Mouse (Mus musculus) hindbrain, embryonic 14.5 days (tissue): ENCODE data around the gene Myt1l. TPM values are rescaled to one million over a fixed set of nuclear protein-coding genes. Genes with fewer than 3 reads are reported as not detected.
A peak's percentile ranks its signal among the peaks of the same experiment; 100 is the strongest.

Experiments
- ATAC-seq: fragments of 200-750 bp; cut with Nextera tagmentation; 2 replicates; pipeline ENCODE4 v1.8.0; 2017; ENCODE audit warnings: moderate number of reproducible peaks, mild to moderate bottlenecking, moderate TSS enrichment, moderate library complexity; ENCODE audit not compliant: low FRiP score
- DNase-seq: peaks from one replicate; pipeline ENCODE4 v3.0.0-alpha.2; 2015; ENCODE audit warnings: low spot score
- H3K27ac ChIP-seq: fragments of 300-500 bp; sonication (generic); 2 replicates; pipeline ENCODE4 v1.5.1; 2014; ENCODE audit warnings: mild to moderate bottlenecking, moderate library complexity
- H3K27me3 ChIP-seq: fragments of 300-500 bp; sonication (generic); 2 replicates; pipeline ENCODE4 v1.6.1; 2014; ENCODE audit warnings: mild to moderate bottlenecking, low read length, mixed read lengths; ENCODE audit not compliant: control insufficient read depth, insufficient read depth
- H3K36me3 ChIP-seq: fragments of 300-500 bp; sonication (generic); replicated peaks from 2 replicates; pipeline ENCODE4 v1.6.1; 2014; ENCODE audit not compliant: control insufficient read depth, insufficient read depth
- H3K4me1 ChIP-seq: fragments of 300-500 bp; sonication (generic); replicated peaks from 2 replicates; pipeline ENCODE4 v1.6.1; 2014; ENCODE audit warnings: antibody characterized with exemption, low read length, mixed read lengths; ENCODE audit not compliant: control insufficient read depth, insufficient read depth
- H3K4me2 ChIP-seq: fragments of 300-500 bp; sonication (generic); replicated peaks from 2 replicates; pipeline ENCODE4 v1.6.1; 2014; ENCODE audit warnings: mild to moderate bottlenecking, moderate library complexity
- H3K4me3 ChIP-seq: fragments of 300-500 bp; sonication (generic); replicated peaks from 2 replicates; pipeline ENCODE4 v1.5.1; 2014; ENCODE audit warnings: mild to moderate bottlenecking, low read length
- H3K9ac ChIP-seq: fragments of 300-500 bp; sonication (generic); 2 replicates; pipeline ENCODE4 v1.6.1; 2014
- H3K9me3 ChIP-seq: fragments of 300-500 bp; sonication (generic); 2 replicates; pipeline ENCODE4 v1.6.1; 2016; ENCODE audit warnings: low read length; ENCODE audit not compliant: control insufficient read depth
- WGBS: fragments of 180-500 bp; shearing (Covaris S2); extraction: QIAGEN DNeasy Blood & Tissue Kit; methylation state at CpG from one replicate; pipeline ENCODE4 v1.1.7; 2014; 5-methylcytosine and 5-hydroxymethylcytosine counted together
- polyA plus RNA-seq: library from polyadenylated mRNA; unstranded; fragments of >200 nt; fragmentation: Nextera tagmentation; extraction: Ambion mirVana; gene quantifications from 2 replicates; pipeline ENCODE4 v1.2.1, GENCODE M21; 2014

Myt1l gene
- polyA plus RNA-seq, 1 experiment from 2014 or later, result 202 TPM

DNA sequence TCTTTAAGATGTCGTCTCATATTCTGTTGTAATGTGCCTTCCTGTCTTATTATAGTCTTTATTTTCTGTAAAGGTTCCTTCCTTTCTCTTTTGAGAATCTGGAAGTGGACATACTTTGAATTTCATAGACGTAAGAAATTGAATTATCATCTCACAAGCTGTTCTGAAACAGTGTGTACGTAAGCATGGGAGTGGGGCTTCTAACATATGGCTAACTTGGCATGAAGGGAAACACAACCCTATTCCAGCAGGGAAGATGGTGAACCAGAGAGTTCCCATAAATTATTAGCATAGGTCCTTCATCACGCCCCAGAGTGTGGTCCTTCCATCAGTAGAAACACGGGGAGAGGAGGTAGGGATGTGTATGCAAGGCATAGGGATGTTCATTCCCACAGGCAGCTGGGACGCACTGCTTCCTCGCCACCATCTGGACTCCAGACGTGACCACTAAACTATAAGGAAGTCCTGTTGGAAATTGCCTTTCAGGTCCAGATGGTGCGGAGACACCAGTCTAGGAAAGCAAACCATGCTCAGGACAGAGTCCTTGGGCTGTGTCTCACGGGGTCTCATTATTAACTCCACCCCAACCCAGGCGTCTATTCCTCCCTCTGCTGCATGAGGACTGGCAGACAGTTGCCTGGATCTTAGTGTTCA is 111.5 kb downstream of the Myt1l start:
- H3K27me3 ChIP-seq, result no peaks in the 10 kb centered on the region
- peak; percentile 41; the same call in 1 of the 2 replicates for ATAC-seq
- no peak overlapping the region for H3K4me3 ChIP-seq
- no peak overlapping the region for H3K4me2 ChIP-seq
- peaks cover 3% of the 10 kb centered on the region; the same call in 1 of the 2 replicates for H3K36me3 ChIP-seq
- no peaks in the 10 kb centered on the region for H3K9me3 ChIP-seq
- H3K9ac ChIP-seq, result no peak overlapping the region
- peak overlapping the region; percentile 48; the same call in 1 of the 2 replicates for H3K27ac ChIP-seq
- DNase-seq, result no peak
- H3K4me1 ChIP-seq, result peaks cover 35% of the 10 kb centered on the region
- 41% methylated on average over 11 of the region's 11 CpGs for WGBS

DNA sequence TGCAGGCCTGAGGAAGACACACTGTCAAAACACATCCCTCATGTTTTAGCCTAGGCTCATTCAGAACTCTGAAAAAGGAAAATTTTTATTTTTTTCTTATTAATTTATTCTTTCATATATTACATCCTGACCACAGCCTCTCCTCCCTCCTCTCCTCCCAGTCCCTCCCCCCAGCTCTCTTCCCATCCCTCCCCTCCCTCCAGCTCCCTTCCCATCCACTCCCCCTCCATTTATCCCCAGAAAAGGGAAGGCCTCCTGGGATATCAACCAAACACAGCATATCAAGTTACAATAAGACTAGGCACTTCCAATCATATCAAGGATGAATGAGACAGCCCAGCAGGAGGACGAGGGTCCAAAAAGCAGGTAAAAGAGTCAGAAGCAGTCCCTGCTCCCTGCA is 112.0 kb downstream of the Myt1l start:
- no peak for DNase-seq
- Histone ChIP-seq H3K9ac (no peak overlapping the region), H3K27ac (peak overlapping the region; percentile 58; the same call in 1 of the 2 replicates), H3K4me2 (no peak overlapping the region), H3K27me3 (no peaks in the 10 kb centered on the region), H3K4me1 (peaks cover 35% of the 10 kb centered on the region), H3K4me3 (no peak overlapping the region), H3K36me3 (peaks cover 8% of the 10 kb centered on the region; the same call in 1 of the 2 replicates), H3K9me3 (no peaks in the 10 kb centered on the region)
- 38% methylated on average over 1 of the region's 1 CpGs for WGBS
- ATAC-seq, result no peak

DNA sequence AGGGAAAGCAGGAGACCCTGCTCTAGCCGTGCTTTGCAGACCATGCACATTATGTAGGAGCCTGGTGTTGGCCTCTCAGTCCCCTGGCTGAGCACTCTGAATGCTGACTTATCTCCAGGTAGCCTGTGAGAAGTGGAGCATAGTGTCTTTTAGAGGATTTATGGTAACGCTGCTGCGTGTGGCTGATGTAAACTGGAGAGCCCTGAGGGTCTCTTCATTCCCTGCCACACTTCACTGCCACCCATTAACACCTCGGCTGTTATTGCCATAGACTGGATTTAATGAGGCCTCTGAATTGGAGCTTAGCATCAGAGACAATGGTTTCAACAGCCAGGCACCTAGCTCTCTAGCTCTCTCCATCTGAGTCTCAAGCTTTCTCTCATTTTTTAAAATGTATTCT is 114.7 kb downstream of the Myt1l start:
- peak; percentile 44 for DNase-seq
- peak overlapping the region; percentile 31 for H3K9ac ChIP-seq

GRCm38 (mm10) chr12:29644091-29644490 is 115.9 kb downstream of the Myt1l start:
- Histone ChIP-seq H3K4me3 (no peak overlapping the region), H3K36me3 (peaks cover 22% of the 10 kb centered on the region; the same call in 1 of the 2 replicates), H3K27ac (peak overlapping the region; percentile 78), H3K9me3 (no peaks in the 10 kb centered on the region), H3K27me3 (no peaks in the 10 kb centered on the region), H3K4me2 (no peak overlapping the region), H3K4me1 (peaks cover 33% of the 10 kb centered on the region), H3K9ac (no peak overlapping the region)
- WGBS, result 74% methylated on average over 4 of the region's 4 CpGs
- no peak for ATAC-seq
- no peak for DNase-seq

More for the DNA sequence above, 114.7 kb downstream of the Myt1l start:
- 13% methylated on average over 4 of the region's 4 CpGs for WGBS
- H3K4me1 ChIP-seq, result peaks cover 35% of the 10 kb centered on the region
- peak overlapping the region; percentile 78 for H3K27ac ChIP-seq
- no peaks in the 10 kb centered on the region for H3K9me3 ChIP-seq
- H3K36me3 ChIP-seq, result peaks cover 22% of the 10 kb centered on the region; the same call in 1 of the 2 replicates
- no peaks in the 10 kb centered on the region for H3K27me3 ChIP-seq
- peak; percentile 81 for ATAC-seq
- no peak overlapping the region for H3K4me2 ChIP-seq
- no peak overlapping the region for H3K4me3 ChIP-seq

DNA sequence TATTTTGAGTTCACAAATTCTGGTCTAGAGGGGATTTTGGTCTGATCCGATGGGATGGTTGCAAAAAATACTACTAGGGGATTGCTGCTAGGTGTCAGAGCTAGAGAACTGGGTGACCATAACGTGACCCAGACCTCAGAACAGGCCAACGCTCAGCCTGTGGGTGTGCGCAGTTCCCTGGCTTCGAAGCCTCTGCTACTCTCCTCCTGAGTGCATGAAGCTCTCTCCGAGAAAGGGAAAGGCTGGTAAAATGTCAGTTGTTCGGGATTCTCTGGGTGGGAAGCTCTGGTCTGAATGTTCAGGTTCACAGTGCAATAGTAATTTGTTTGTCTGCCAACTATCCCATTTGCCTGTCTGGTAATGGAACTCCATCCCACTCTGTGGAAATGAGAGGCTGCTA is 116.5 kb downstream of the Myt1l start:
- Histone ChIP-seq H3K27me3 (no peaks in the 10 kb centered on the region), H3K9me3 (no peaks in the 10 kb centered on the region), H3K36me3 (peaks cover 22% of the 10 kb centered on the region; the same call in 1 of the 2 replicates), H3K4me1 (peaks cover 33% of the 10 kb centered on the region), H3K9ac (no peak overlapping the region), H3K27ac (peak overlapping the region; percentile 29; the same call in 1 of the 2 replicates), H3K4me2 (no peak overlapping the region), H3K4me3 (no peak overlapping the region)
- ATAC-seq (no peak), DNase-seq (no peak)
- WGBS, result 90% methylated on average over 7 of the region's 7 CpGs

DNA sequence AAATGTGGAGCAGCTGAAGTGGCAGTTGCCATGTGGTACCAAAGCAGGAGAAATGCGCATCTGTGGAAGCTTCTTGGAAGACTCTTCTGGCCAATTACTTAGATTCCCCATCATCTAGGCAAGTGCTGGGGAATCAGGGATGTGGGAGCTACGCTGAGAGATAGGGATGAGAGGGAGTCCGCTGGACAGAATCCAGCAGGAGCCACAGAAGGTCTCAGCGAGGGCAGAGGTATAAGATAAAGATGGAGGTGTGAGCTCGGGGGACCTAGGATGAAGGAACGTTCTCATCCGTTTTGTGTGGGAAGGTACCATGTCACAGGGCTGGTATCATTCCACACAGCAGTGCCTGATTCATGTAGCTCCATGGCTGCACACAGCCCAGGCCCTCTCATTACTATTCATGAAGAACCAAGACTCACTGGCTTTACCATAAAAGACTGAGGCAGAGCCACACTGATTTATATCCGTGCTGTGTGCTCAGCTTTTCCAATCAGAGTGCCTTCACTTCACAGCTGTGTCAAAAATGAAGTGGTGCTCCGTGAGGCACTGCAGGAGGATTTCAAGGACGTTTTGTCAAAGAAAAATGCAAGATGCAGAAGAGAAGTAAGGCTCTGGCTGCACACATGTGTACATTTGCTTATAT is 121.4 kb downstream of the Myt1l start:
- H3K4me3 ChIP-seq, result no peak overlapping the region

DNA sequence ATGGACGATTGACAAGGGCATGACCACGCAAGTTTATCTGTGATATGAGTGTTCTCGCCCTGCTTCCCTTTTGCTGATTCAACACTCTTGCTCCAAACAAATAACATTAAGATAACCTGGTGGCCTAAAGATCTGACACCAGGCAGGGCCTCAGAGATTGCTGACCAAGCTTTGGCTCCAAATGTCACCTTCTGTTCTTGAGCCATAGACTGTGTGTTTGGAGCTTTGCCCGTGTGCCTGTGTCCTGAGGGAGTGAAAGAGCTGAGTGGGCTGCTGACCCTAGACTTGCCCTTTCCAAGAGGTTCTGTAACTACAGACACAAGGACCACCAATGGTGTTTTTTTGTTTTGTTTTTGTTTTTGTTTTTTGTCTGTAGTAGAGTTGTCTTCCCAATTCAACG is 124.3 kb downstream of the Myt1l start:
- ATAC-seq, result no peak

More for the DNA sequence above, 121.4 kb downstream of the Myt1l start:
- 44% methylated on average over 10 of the region's 10 CpGs for WGBS
- H3K36me3 ChIP-seq, result peaks cover 19% of the 10 kb centered on the region; the same call in 1 of the 2 replicates
- ATAC-seq (peak; percentile 59; the same call in 1 of the 2 replicates), DNase-seq (no peak)
- peaks cover 22% of the 10 kb centered on the region for H3K4me1 ChIP-seq
- no peak overlapping the region for H3K9ac ChIP-seq
- H3K4me2 ChIP-seq, result no peak overlapping the region
- H3K9me3 ChIP-seq, result no peaks in the 10 kb centered on the region
- H3K27me3 ChIP-seq, result no peaks in the 10 kb centered on the region
- peak overlapping the region; percentile 70 for H3K27ac ChIP-seq

GRCm38 (mm10) chr12:29655197-29655632 is 127.0 kb downstream of the Myt1l start:
- WGBS, result 32% methylated on average over 10 of the region's 10 CpGs
- Histone ChIP-seq H3K36me3 (no peaks in the 10 kb centered on the region), H3K9me3 (no peaks in the 10 kb centered on the region), H3K4me3 (no peak overlapping the region), H3K4me1 (peaks cover 48% of the 10 kb centered on the region), H3K4me2 (peak overlapping the region; percentile 18), H3K27me3 (no peaks in the 10 kb centered on the region), H3K27ac (peak overlapping the region; percentile 91), H3K9ac (peak overlapping the region; percentile 18)
- DNase-seq (peak; percentile 52), ATAC-seq (0 out of 2 replicates have a peak, but pooled peaks have one; percentile 1)

More for the DNA sequence above, 124.3 kb downstream of the Myt1l start:
- Histone ChIP-seq H3K27me3 (no peaks in the 10 kb centered on the region), H3K4me2 (no peak overlapping the region), H3K36me3 (no peaks in the 10 kb centered on the region), H3K4me1 (peaks cover 50% of the 10 kb centered on the region), H3K9me3 (no peaks in the 10 kb centered on the region), H3K27ac (peak overlapping the region; percentile 36; the same call in 1 of the 2 replicates), H3K4me3 (no peak overlapping the region), H3K9ac (no peak overlapping the region)
- no peak for DNase-seq
- WGBS, result 75% methylated on average over 5 of the region's 5 CpGs

- no peaks in the 10 kb centered on the region for H3K27me3 ChIP-seq
- peak overlapping the region; percentile 18 for H3K4me2 ChIP-seq
- peaks cover 46% of the 10 kb centered on the region for H3K4me1 ChIP-seq
- H3K27ac ChIP-seq, result peak overlapping the region; percentile 91
- no peak for DNase-seq
- H3K4me3 ChIP-seq, result no peak overlapping the region
- H3K9ac ChIP-seq, result peak overlapping the region; percentile 18
- ATAC-seq, result no peak
- no peaks in the 10 kb centered on the region for H3K9me3 ChIP-seq
- 57% methylated on average over 12 of the region's 12 CpGs for WGBS
- H3K36me3 ChIP-seq, result no peaks in the 10 kb centered on the region
Observed at GRCm38 (mm10) chr12:29655673-29656072, 127.5 kb downstream of the Myt1l start.
